Mouse (Mus musculus) gonadal fat pad, adult 2 months (tissue): Measurements from ENCODE around the gene Cdkn2aipnl. TPM values are rescaled to one million over a fixed set of nuclear protein-coding genes. Genes with fewer than 3 reads are reported as not detected.

Experiments used
- DNase-seq: peaks from one replicate; pipeline ENCODE4 v3.0.0-alpha.2; 2012; ENCODE audit warnings: low read depth
- polyA plus RNA-seq: library from polyadenylated mRNA; depleted of rRNA; stranded (reverse); fragments of >200 nt; gene quantifications from 2 replicates; pipeline ENCODE4 v1.2.3, GENCODE M21; 2012; rRNA removed

The Cdkn2aipnl gene
- polyA plus RNA-seq, 1 experiment = 21.1 TPM

GRCm38 (mm10) chr11:52005586-52005985 is 38.1 kb downstream of the Cdkn2aipnl start:
- no peak for DNase-seq

GRCm38 (mm10) chr11:52011011-52011410 is 43.5 kb downstream of the Cdkn2aipnl start:
- DNase-seq = no peak

DNA sequence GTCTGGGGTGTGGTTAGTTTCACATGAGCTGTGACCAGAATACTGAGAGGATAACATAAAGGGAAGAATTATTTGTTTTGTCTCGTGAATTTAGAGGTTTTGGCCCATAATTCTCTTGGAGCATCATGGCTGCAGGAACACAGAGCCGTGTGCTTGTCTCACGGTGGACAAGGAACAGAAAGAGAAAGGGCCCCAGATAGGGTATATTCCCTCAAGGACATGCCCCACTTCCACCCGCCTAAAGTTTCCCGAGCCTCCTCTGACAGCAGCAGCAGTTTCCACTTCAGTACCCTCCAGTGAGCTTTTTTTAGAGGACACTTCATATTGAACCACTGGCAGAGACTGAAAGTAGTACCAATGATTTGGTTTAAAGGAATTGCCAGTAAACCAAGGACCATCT is 44.1 kb downstream of the Cdkn2aipnl start:
- no peak for DNase-seq

GRCm38 (mm10) chr11:52018217-52018616 is 50.8 kb downstream of the Cdkn2aipnl start:
- no peak for DNase-seq

Other genes with a start within 250 kb of the Cdkn2aipnl start
- 12.9 and 19.1 TPM in 2 replicates for gene Sec24a, start 204.0 kb upstream of the Cdkn2aipnl start, polyA plus RNA-seq
- gene Sar1b, start 204.0 kb upstream of the Cdkn2aipnl start, polyA plus RNA-seq = 40.5 and 42.1 TPM in 2 replicates
- 13.3 and 17.3 TPM in 2 replicates for gene Jade2, start 110.0 kb upstream of the Cdkn2aipnl start, polyA plus RNA-seq
- gene Ube2b, start 33.1 kb downstream of the Cdkn2aipnl start, polyA plus RNA-seq = 65.7 and 67.7 TPM in 2 replicates
- 3.3 and 5.4 TPM in 2 replicates for gene Cdkl3, start 36.6 kb downstream of the Cdkn2aipnl start, polyA plus RNA-seq
- gene Ppp2ca, start 131.0 kb downstream of the Cdkn2aipnl start, polyA plus RNA-seq = 38.6 and 41.6 TPM in 2 replicates
- not detected in 2 replicates for gene Olfr1373, start 177.9 kb downstream of the Cdkn2aipnl start, polyA plus RNA-seq
- gene Olfr1371, start 246.3 kb downstream of the Cdkn2aipnl start, polyA plus RNA-seq = not detected in 2 replicates